Mouse (Mus musculus) B cell, adult 67 days (primary cell): ENCODE data around the gene Jmjd4. TPM values are rescaled to one million over a fixed set of nuclear protein-coding genes. Genes with fewer than 3 reads are reported as not detected.

ENCODE experiments used
- total RNA-seq, 2 experiments: library from RNA; stranded (reverse); gene quantifications; 4 replicates each; pipeline ENCODE4 v1.2.4; 2023

The Jmjd4 gene
- 10 to 100 TPM; 12.6 to 15.7 TPM for total RNA-seq

GRCm38 (mm10) chr11:59449741-59450229 lies at the start of gene Jmjd4:
Gene Jmjd4 (plus strand): TSS chr11:59450045.

GRCm38 (mm10) chr11:59451086-59451485 lies 1.2 kb downstream of the Jmjd4 start, which contains the start of gene Snap47:
Gene Snap47 (minus strand): TSS chr11:59451186.

GRCm38 (mm10) chr11:59472326-59472677 lies 22.5 kb downstream of the Jmjd4 start, which contains the start of gene Zfp867:
Gene Zfp867 (minus strand): TSS chr11:59472474.

Other genes starting within 250 kb of the Jmjd4 start
- gene Mrpl55, start 247.6 kb upstream of the Jmjd4 start, total RNA-seq: 10 to 100 TPM; 16.5 to 18.9 TPM
- gene 2310033P09Rik, start 241.7 kb upstream of the Jmjd4 start, total RNA-seq: 10 to 100 TPM; 29.3 to 32.6 TPM
- gene Arf1, start 221.8 kb upstream of the Jmjd4 start, total RNA-seq: 100 to 1,000 TPM; 225 to 239 TPM
- not detected for gene Wnt3a, start 159.3 kb upstream of the Jmjd4 start, total RNA-seq
- gene Wnt9a, start 143.1 kb upstream of the Jmjd4 start, total RNA-seq: not detected
- not detected for gene Prss38, start 74.4 kb upstream of the Jmjd4 start, total RNA-seq
- 10 to 100 TPM; 12.3 to 26.1 TPM for gene Snap47, start 1.1 kb downstream of the Jmjd4 start, total RNA-seq
- gene Zfp867, start 22.4 kb downstream of the Jmjd4 start, total RNA-seq: 1 to 10 TPM; 4.1 to 5.3 TPM
- 10 to 100 TPM; 16.3 to 20.3 TPM for gene Zkscan17, start 76.7 kb downstream of the Jmjd4 start, total RNA-seq
- under 1 TPM; 0.23 to 0.56 TPM for gene Nlrp3, start 91.5 kb downstream of the Jmjd4 start, total RNA-seq
- not detected for gene Olfr222, start 126.2 kb downstream of the Jmjd4 start, total RNA-seq
- not detected for gene Olfr223, start 143.2 kb downstream of the Jmjd4 start, total RNA-seq
- 100 to 1,000 TPM; 102 to 110 TPM for gene Mprip, start 211.3 kb downstream of the Jmjd4 start, total RNA-seq